Mouse (Mus musculus): ENCODE results near the gene Ercc6l2. TPM values are rescaled to one million over a fixed set of nuclear protein-coding genes. Genes with fewer than 3 reads are reported as not detected.

Gene Ercc6l2
- polyA plus RNA-seq (2017; shearing (Covaris generic)) = 13.4 TPM

DNA sequence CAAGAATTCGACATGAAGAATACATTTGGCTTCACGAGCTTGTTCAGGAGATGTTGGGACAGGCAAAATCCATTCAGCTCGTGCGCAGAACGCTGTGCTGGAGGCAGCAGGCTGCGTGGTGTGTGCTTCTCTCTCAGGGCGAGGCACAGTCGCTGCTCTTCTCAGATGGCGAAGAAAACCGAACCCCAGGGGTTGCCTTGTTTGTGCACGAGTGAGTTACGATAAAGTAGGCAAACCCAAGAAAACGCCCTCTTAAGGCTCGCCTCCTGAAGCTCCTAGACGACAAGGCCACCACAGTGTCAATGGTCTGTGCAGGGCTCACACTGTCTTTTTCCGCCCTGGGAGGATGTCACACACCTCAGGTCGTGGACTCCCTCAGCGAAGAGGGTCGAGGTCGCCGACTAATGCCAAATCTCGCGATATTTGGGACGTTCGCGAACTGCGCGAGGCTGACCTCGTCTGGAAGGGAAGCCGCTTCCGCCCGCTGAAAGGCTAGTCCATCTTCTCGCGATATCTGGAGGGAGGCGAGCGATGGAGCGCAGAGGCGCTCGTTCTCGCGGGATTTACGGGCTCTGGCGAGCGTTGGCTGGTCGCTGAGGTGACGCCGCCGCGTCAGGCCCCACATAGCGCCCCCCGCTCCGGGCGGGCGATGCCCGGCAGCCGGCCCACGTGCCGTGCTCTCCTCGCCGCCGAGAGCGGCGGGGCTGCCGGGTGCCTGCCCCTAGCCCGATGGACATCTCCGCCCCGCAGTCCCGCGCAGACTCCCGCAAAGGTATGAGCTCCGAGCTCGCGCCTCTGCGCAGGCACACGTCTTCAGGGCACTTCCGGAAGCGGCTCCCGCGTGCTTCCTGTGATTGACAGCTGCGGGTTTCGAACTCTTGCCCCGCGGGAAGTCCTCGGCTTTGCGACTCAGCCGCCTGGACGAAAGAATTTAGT, at the start of gene Ercc6l2:
Ercc6l2 (plus strand) TSS at position 495 of the 936 bp plus-strand sequence.

Other genes starting within 250 kb of the Ercc6l2 start
- 11.8 TPM for gene Ptch1, start 241.6 kb upstream of the Ercc6l2 start, polyA plus RNA-seq (2017; shearing (Covaris generic))

Measured in CD4-positive, CD25-positive, alpha-beta regulatory T cell, adult 9 weeks (primary cell).